Mouse (Mus musculus) spleen, adult 18-20 months (tissue): Measurements from ENCODE around the gene Rpe.
"Not testable (repeated sequence)": the region's sequence is repeated elsewhere in the genome, so short reads cannot be mapped to it uniquely, and the experiment has no call there.

Experiments
- DNase-seq, 2 experiments: peaks; one replicate each; pipeline ENCODE4 v3.0.0; 2022; ENCODE audit warnings: mixed read lengths in 2 of 2

The Rpe gene

GRCm38 (mm10) chr1:66700693-66701575 is at the start of gene Rpe:
Rpe (plus strand) TSS chr1:66700831.
- DNase-seq, result peak; percentile 88 to 93

- DNase-seq, result no peak
Measured at GRCm38 (mm10) chr1:66655119-66655746, 45.4 kb upstream of the Rpe start.

- DNase-seq, result no peak
Measured at GRCm38 (mm10) chr1:66655747-66656119, 44.9 kb upstream of the Rpe start.

GRCm38 (mm10) chr1:66671475-66671874 is 29.2 kb upstream of the Rpe start:
- no peak for DNase-seq

GRCm38 (mm10) chr1:66672812-66673211 is 27.8 kb upstream of the Rpe start:
- no peak for DNase-seq

- no peak for DNase-seq
Measured at GRCm38 (mm10) chr1:66677928-66678327, 22.7 kb upstream of the Rpe start.

GRCm38 (mm10) chr1:66678662-66679061 is 22.0 kb upstream of the Rpe start:
- no peak for DNase-seq

- DNase-seq, result no peak
Measured at GRCm38 (mm10) chr1:66682974-66683373, 17.7 kb upstream of the Rpe start.

GRCm38 (mm10) chr1:66691772-66692171 is 8.9 kb upstream of the Rpe start:
- DNase-seq, result no peak

GRCm38 (mm10) chr1:66692308-66692707 is 8.3 kb upstream of the Rpe start:
- no peak for DNase-seq

GRCm38 (mm10) chr1:66692780-66693392 is 7.7 kb upstream of the Rpe start:
- DNase-seq, result no peak

- no peak for DNase-seq
Measured at GRCm38 (mm10) chr1:66694266-66694665, 6.4 kb upstream of the Rpe start.

- DNase-seq, result no peak
Measured at GRCm38 (mm10) chr1:66695296-66695695, 5.3 kb upstream of the Rpe start.

GRCm38 (mm10) chr1:66699630-66700029 is 1.0 kb upstream of the Rpe start:
- not testable (repeated sequence) for DNase-seq

GRCm38 (mm10) chr1:66700149-66700692 is 410 bp upstream of the Rpe start:
- DNase-seq, result no peak

GRCm38 (mm10) chr1:66701576-66701940 is 927 bp downstream of the Rpe start:
- no peak for DNase-seq

- no peak for DNase-seq
Measured at GRCm38 (mm10) chr1:66702623-66703345, 2.2 kb downstream of the Rpe start.

- DNase-seq, result no peak
Measured at GRCm38 (mm10) chr1:66704523-66704922, 3.9 kb downstream of the Rpe start.

GRCm38 (mm10) chr1:66712859-66713258 is 12.2 kb downstream of the Rpe start:
- DNase-seq, result no peak

GRCm38 (mm10) chr1:66730581-66730980 is 29.9 kb downstream of the Rpe start:
- no peak for DNase-seq

- DNase-seq, result no peak
Measured at GRCm38 (mm10) chr1:66768764-66769163, 68.1 kb downstream of the Rpe start.
